Mouse (Mus musculus): ENCODE data around the gene Vps29. TPM values are rescaled to one million over a fixed set of nuclear protein-coding genes. Genes with fewer than 3 reads are reported as not detected.

Gene Vps29
- polyA plus RNA-seq, 1 experiment = 139 TPM

DNA sequence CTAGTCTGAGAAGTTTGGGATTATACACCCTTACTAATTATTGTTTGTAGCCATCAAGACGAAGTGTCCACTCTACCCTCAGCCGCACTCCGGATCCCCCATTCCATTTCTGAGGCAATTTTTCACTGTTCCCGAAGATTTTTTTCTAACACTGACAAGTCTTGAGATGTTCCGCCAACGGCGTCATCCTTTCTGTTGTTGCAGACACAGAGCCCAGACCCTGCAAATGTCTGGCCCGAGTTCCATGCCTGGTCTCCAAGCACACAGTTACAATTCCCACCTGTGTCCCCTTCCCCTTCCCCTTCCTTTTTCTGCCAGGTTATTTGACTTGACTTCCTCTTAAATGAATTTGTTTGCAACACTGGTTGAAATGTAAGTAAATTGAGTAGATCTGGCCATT is 45.7 kb downstream of the Vps29 start:
- peaks cover 18% of the 10 kb centered on the region for H3K36me3 ChIP-seq (ENCODE audit: control insufficient read depth, insufficient read depth)
- no peaks in the 10 kb centered on the region for H3K79me2 ChIP-seq (ENCODE audit: control insufficient read depth, insufficient read depth)
- no peak for TF ChIP-seq CEBPB (IDR thresholded peaks at IDR 0.05; ENCODE audit: insufficient read depth, poor library complexity, severe bottlenecking)
- TF ChIP-seq POLR2AphosphoS2 (IDR thresholded peaks at IDR 0.05; ENCODE audit: insufficient read length, low read depth) = no peak
- TF ChIP-seq MYOD1 (IDR thresholded peaks at IDR 0.05; ENCODE audit: control insufficient read depth in 1 of 3, insufficient read length in 2 of 3, low read depth in 2 of 3) = no peak
- TF ChIP-seq POLR2A (IDR thresholded peaks at IDR 0.05; ENCODE audit: insufficient read length, low read depth) = no peak
- TF ChIP-seq E2F4 (IDR thresholded peaks at IDR 0.05; ENCODE audit: insufficient read depth) = no peak
- no peak for TF ChIP-seq USF1 (IDR thresholded peaks at IDR 0.05; ENCODE audit: low read depth)
- H3ac ChIP-seq (ENCODE audit: control insufficient read depth, insufficient read length) = no peak overlapping the region
- H3K27me3 ChIP-seq (ENCODE audit: control insufficient read depth, insufficient read depth, insufficient read length) = no peaks in the 10 kb centered on the region
- H3K4me2 ChIP-seq (ENCODE audit: low read depth) = no peak overlapping the region
- no peak overlapping the region for H3K4me3 ChIP-seq

DNA sequence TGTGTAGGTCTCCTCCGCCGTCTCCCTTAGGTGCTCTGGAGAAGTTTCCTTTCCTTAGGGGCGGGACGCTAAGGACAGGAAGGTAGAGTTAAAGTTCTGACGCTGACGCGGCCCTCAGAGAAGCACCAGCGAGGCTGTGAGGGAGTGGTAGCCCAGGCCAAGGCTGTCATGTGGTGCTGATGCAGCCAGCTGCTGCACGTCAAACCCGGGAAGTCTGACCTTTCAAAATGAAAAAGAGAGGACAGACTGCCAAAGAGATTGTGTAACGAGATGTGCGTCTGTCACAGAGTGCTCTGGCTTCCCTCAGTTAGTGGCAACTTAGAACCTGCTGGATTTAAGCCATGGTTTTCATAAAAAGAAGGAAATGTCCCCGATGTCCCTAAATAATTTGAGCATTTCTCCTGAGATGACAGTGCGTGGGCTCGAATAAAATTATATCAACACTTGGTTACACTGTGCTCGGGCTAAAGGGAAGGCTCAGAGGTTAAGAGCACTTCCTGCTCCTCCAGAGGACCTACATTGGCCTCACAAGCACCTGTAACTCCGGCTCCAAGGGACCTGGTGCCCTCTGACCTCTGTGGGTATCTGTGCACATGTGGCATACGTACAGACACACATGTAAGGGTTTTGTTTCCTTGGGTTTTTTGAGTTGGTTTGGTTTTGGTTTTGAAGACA is 46.6 kb downstream of the Vps29 start:
- TF ChIP-seq TCF3 (IDR thresholded peaks at IDR 0.05; ENCODE audit: insufficient read length, low read depth) (no peak), POLR2A (IDR thresholded peaks at IDR 0.05; ENCODE audit: insufficient read length, low read depth) (no peak), MYOG (IDR thresholded peaks at IDR 0.05; ENCODE audit: control insufficient read depth in 1 of 3, insufficient read depth in 1 of 3, insufficient read length in 2 of 3, low read depth in 2 of 3) (no peak), CEBPB (IDR thresholded peaks at IDR 0.05; ENCODE audit: insufficient read depth, poor library complexity, severe bottlenecking) (no peak), MAX (IDR thresholded peaks at IDR 0.05; ENCODE audit: low read depth) (no peak), TCF12 (IDR thresholded peaks at IDR 0.05; ENCODE audit: insufficient read depth, poor library complexity, severe bottlenecking) (no peak), SRF (IDR thresholded peaks at IDR 0.05; ENCODE audit: control insufficient read depth, insufficient read length, low read depth) (no peak), REST (IDR thresholded peaks at IDR 0.05; ENCODE audit: insufficient read depth, insufficient read length) (no peak), POLR2AphosphoS2 (IDR thresholded peaks at IDR 0.05; ENCODE audit: insufficient read length, low read depth) (no peak), E2F4 (IDR thresholded peaks at IDR 0.05; ENCODE audit: insufficient read depth) (no peak), USF1 (IDR thresholded peaks at IDR 0.05; ENCODE audit: low read depth) (no peak), MYOD1 (IDR thresholded peaks at IDR 0.05; ENCODE audit: control insufficient read depth in 1 of 3, insufficient read length in 2 of 3, low read depth in 2 of 3) (no peak)
- no peak overlapping the region for H3ac ChIP-seq (ENCODE audit: control insufficient read depth, insufficient read length)
- H3K4me3 ChIP-seq = no peak overlapping the region
- H3K27me3 ChIP-seq (ENCODE audit: control insufficient read depth, insufficient read depth, insufficient read length) = no peaks in the 10 kb centered on the region
- peaks cover 18% of the 10 kb centered on the region for H3K36me3 ChIP-seq (ENCODE audit: control insufficient read depth, insufficient read depth)
- no peaks in the 10 kb centered on the region for H3K79me2 ChIP-seq (ENCODE audit: control insufficient read depth, insufficient read depth)
- no peak overlapping the region for H3K4me2 ChIP-seq (ENCODE audit: low read depth)

DNA sequence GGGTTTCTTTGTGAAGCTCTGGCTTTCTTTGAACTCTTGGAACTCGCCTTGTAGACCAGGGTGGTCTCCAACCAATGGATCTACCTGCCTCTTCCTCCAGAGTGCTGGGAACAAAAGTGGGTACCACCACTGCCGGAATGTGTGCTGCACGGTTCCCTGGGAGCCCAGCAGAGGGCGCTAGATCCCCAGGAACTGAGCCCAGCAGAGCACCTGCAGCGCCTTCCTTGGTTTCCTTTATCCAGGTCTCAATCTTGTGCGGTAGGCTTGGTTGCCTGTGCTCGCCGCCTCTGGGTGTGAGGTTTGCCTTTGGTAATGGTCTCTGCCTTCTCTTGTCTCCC is 47.1 kb downstream of the Vps29 start:
- Histone ChIP-seq H3K4me3 (no peak overlapping the region), H3K4me2 (ENCODE audit: low read depth) (no peak overlapping the region), H3K79me2 (ENCODE audit: control insufficient read depth, insufficient read depth) (no peaks in the 10 kb centered on the region), H3K36me3 (ENCODE audit: control insufficient read depth, insufficient read depth) (peaks cover 21% of the 10 kb centered on the region), H3ac (ENCODE audit: control insufficient read depth, insufficient read length) (no peak overlapping the region), H3K27me3 (ENCODE audit: control insufficient read depth, insufficient read depth, insufficient read length) (no peaks in the 10 kb centered on the region)
- TF ChIP-seq MYOD1 (IDR thresholded peaks at IDR 0.05; ENCODE audit: control insufficient read depth in 1 of 3, insufficient read length in 2 of 3, low read depth in 2 of 3) (no peak), POLR2A (IDR thresholded peaks at IDR 0.05; ENCODE audit: insufficient read length, low read depth) (no peak), POLR2AphosphoS2 (IDR thresholded peaks at IDR 0.05; ENCODE audit: insufficient read length, low read depth) (no peak), MYOG (IDR thresholded peaks at IDR 0.05; ENCODE audit: control insufficient read depth in 1 of 3, insufficient read depth in 1 of 3, insufficient read length in 2 of 3, low read depth in 2 of 3) (no peak), E2F4 (IDR thresholded peaks at IDR 0.05; ENCODE audit: insufficient read depth) (no peak), USF1 (IDR thresholded peaks at IDR 0.05; ENCODE audit: low read depth) (no peak), TCF12 (IDR thresholded peaks at IDR 0.05; ENCODE audit: insufficient read depth, poor library complexity, severe bottlenecking) (no peak)

DNA sequence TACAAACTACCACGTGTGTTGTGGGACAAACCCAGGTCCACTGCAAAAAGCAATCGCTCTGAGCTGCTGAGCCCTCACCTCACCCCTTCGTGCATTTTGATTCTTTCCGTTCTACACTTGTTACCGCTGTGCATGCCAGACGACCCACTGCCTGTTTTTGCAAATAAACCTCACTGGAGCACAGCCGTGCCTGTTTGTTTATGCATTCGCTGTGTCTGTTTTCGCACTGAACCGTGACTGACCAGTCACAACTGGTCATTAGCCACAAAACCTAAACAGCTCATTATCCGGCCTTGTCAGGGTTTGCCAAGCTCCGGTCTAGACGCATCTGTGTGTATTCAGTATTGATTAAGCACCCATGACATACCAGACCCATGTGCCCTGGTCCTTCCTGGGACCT is 48.0 kb downstream of the Vps29 start:
- H3ac ChIP-seq (ENCODE audit: control insufficient read depth, insufficient read length) = no peak overlapping the region
- peaks cover 21% of the 10 kb centered on the region for H3K36me3 ChIP-seq (ENCODE audit: control insufficient read depth, insufficient read depth)
- TF ChIP-seq TCF12 (IDR thresholded peaks at IDR 0.05; ENCODE audit: insufficient read depth, poor library complexity, severe bottlenecking) (no peak), MYOD1 (IDR thresholded peaks at IDR 0.05; ENCODE audit: control insufficient read depth in 1 of 3, insufficient read length in 2 of 3, low read depth in 2 of 3) (no peak), REST (IDR thresholded peaks at IDR 0.05; ENCODE audit: insufficient read depth, insufficient read length) (no peak), SRF (IDR thresholded peaks at IDR 0.05; ENCODE audit: control insufficient read depth, insufficient read length, low read depth) (no peak), POLR2A (IDR thresholded peaks at IDR 0.05; ENCODE audit: insufficient read length, low read depth) (no peak), USF1 (IDR thresholded peaks at IDR 0.05; ENCODE audit: low read depth) (no peak), POLR2AphosphoS2 (IDR thresholded peaks at IDR 0.05; ENCODE audit: insufficient read length, low read depth) (no peak), MAX (IDR thresholded peaks at IDR 0.05; ENCODE audit: low read depth) (no peak), TCF3 (IDR thresholded peaks at IDR 0.05; ENCODE audit: insufficient read length, low read depth) (no peak), MYOG (IDR thresholded peaks at IDR 0.05; ENCODE audit: control insufficient read depth in 1 of 3, insufficient read depth in 1 of 3, insufficient read length in 2 of 3, low read depth in 2 of 3) (no peak), CEBPB (IDR thresholded peaks at IDR 0.05; ENCODE audit: insufficient read depth, poor library complexity, severe bottlenecking) (no peak), E2F4 (IDR thresholded peaks at IDR 0.05; ENCODE audit: insufficient read depth) (no peak)
- no peak overlapping the region for H3K4me3 ChIP-seq
- H3K79me2 ChIP-seq (ENCODE audit: control insufficient read depth, insufficient read depth) = no peaks in the 10 kb centered on the region
- no peaks in the 10 kb centered on the region for H3K27me3 ChIP-seq (ENCODE audit: control insufficient read depth, insufficient read depth, insufficient read length)
- no peak overlapping the region for H3K4me2 ChIP-seq (ENCODE audit: low read depth)

DNA sequence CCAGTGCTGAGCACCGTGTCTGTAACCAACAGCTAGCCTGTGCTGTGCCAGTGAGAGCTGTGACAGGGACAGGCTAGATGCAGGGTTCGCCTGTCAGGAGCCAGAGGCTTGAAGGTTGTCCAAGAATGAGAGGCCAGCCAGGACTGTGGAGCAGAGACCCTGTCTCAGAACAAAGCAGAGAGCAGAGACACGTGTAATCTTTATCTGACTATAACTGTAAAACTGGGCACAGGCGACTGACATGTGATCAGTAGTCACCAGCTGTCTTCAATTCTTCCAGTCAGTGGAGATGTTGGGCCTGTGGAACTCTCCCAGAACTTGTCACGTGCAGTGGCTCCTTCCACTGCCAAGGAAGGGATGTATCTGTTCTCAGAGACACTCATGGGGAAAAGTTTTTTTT is 48.6 kb downstream of the Vps29 start:
- Histone ChIP-seq H3K27me3 (ENCODE audit: control insufficient read depth, insufficient read depth, insufficient read length) (no peaks in the 10 kb centered on the region), H3ac (ENCODE audit: control insufficient read depth, insufficient read length) (no peak overlapping the region), H3K79me2 (ENCODE audit: control insufficient read depth, insufficient read depth) (no peaks in the 10 kb centered on the region), H3K36me3 (ENCODE audit: control insufficient read depth, insufficient read depth) (peaks cover 21% of the 10 kb centered on the region), H3K4me2 (ENCODE audit: low read depth) (no peak overlapping the region), H3K4me3 (no peak overlapping the region)
- TF ChIP-seq REST (IDR thresholded peaks at IDR 0.05; ENCODE audit: insufficient read depth, insufficient read length) (no peak), POLR2AphosphoS2 (IDR thresholded peaks at IDR 0.05; ENCODE audit: insufficient read length, low read depth) (no peak), TCF3 (IDR thresholded peaks at IDR 0.05; ENCODE audit: insufficient read length, low read depth) (no peak), USF1 (IDR thresholded peaks at IDR 0.05; ENCODE audit: low read depth) (no peak), CEBPB (IDR thresholded peaks at IDR 0.05; ENCODE audit: insufficient read depth, poor library complexity, severe bottlenecking) (no peak), E2F4 (IDR thresholded peaks at IDR 0.05; ENCODE audit: insufficient read depth) (no peak), MAX (IDR thresholded peaks at IDR 0.05; ENCODE audit: low read depth) (no peak), POLR2A (IDR thresholded peaks at IDR 0.05; ENCODE audit: insufficient read length, low read depth) (no peak), TCF12 (IDR thresholded peaks at IDR 0.05; ENCODE audit: insufficient read depth, poor library complexity, severe bottlenecking) (no peak), MYOG (IDR thresholded peaks at IDR 0.05; ENCODE audit: control insufficient read depth in 1 of 3, insufficient read depth in 1 of 3, insufficient read length in 2 of 3, low read depth in 2 of 3) (no peak), MYOD1 (IDR thresholded peaks at IDR 0.05; ENCODE audit: control insufficient read depth in 1 of 3, insufficient read length in 2 of 3, low read depth in 2 of 3) (no peak), SRF (IDR thresholded peaks at IDR 0.05; ENCODE audit: control insufficient read depth, insufficient read length, low read depth) (no peak)
